Mouse (Mus musculus): ENCODE data around the gene Mdfic.
"Not testable (repeated sequence)": the region's sequence is repeated elsewhere in the genome, so short reads cannot be mapped to it uniquely, and the experiment has no call there.

The Mdfic gene

DNA sequence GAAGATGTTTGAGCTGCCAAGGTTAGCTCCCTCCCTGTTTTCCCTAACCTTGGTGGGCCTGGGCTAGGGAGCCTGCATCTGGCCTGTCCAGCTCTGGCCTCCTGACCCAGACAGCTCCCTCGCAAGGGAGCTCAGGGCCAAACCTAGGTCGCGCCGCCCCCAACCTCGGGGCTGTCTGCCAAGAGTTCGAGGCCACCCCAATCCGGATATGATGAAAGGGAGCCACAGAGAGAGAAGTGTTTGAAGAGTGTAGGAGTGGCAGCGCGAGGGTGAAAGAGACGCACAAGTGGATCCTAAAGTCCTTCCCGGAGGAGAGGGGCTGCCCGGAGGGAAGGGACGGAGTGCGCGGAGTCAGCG, at the start of gene Mdfic:
TSS of gene Mdfic (plus strand) at position 201 of the 357 bp plus-strand sequence.
- DNase-seq (ENCODE audit: low spot score in 2 of 2): peak in 1 of 2 experiments; percentile 35

- no peak for DNase-seq (ENCODE audit: low spot score in 2 of 2)
Observed at GRCm38 (mm10) chr6:15671364-15671763, 49.1 kb upstream of the Mdfic start.

DNA sequence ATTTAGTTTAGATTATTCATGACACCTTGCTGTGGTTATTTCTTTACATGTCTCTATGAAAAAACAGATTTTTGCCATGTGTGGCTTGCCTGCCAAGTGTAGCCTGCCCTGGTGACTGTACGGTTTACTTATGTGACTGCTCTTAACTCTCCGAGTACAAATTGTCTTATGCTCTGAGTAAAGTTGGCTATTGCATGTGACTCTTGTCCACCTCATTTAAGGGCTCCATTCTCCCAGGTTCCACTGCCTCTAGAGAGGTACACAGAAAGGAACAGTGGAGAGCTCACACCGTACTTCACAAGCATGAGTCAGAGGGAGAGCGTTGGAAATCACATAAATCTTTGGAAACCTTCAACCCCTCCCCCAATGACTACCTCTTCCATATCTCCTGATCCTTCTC, 10.4 kb upstream of the Mdfic start:
- DNase-seq (ENCODE audit: low spot score in 2 of 2): no peak

DNA sequence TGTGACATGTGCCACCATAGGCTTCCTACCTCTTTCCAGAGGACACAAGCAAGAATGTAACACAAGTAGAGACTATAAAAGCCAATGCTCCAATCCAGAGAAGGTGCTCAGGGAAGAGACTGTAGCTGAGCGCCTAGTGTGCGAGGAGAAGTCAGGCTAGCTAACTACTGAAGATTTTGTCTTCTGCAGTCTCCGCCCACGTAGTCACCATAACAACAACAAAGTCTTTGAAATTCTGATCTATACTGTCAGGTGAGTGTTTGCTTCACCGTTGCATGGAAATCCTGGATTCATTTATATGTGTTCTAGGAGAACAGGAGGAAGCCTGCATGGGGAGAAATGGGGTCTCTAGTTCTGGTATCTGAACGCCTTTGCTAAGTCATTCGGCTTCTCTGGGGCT, 9.8 kb upstream of the Mdfic start:
- no peak for DNase-seq (ENCODE audit: low spot score in 2 of 2)

GRCm38 (mm10) chr6:15712860-15713385, 7.5 kb upstream of the Mdfic start:
- DNase-seq (ENCODE audit: low spot score in 2 of 2): no peak

DNA sequence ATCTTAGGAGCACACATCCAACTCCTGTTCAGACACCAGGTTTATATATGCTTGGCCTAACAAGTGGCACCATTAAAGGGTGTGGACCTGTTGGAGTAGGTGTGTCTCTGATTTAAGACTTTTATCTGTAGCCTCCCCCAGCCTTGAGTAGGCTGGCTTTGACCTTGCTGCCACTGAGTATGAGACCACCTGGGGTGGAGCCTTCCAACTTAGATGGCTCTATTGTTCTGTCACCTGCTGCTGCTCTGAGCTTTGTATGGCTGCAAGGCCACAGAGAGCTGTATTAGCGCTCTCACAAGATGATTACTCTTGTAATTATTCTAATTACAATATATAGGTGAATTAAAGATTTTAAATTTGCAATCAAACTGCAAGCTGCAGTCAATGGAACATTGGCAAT, 6.4 kb upstream of the Mdfic start:
- not testable (repeated sequence) for DNase-seq (ENCODE audit: low spot score in 2 of 2)

- no peak for DNase-seq (ENCODE audit: low spot score in 2 of 2)
Observed at GRCm38 (mm10) chr6:15714996-15715844, 5.2 kb upstream of the Mdfic start.

DNA sequence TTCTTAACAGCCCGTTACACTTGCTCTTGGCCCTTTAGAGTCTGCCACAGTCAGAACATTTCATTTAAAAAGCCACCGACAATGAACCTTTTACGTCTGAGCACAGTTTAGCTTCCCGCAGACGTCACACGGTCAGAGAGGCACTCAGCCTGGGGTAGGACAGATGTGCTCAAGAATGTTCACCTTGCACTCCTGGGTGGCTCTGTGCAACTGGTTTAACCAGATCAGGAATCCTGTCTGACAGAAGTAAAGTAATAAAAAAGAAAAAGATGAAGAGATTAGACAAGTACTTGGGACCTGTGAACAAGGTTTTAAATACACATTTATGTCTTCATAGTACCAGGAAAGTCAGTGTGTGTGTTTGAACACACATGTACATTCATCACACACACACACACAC, 542 bp upstream of the Mdfic start:
- DNase-seq (ENCODE audit: low spot score in 2 of 2): no peak

GRCm38 (mm10) chr6:15720818-15721715, 606 bp downstream of the Mdfic start:
- DNase-seq (ENCODE audit: low spot score in 2 of 2): peak; percentile 40 to 42

DNA sequence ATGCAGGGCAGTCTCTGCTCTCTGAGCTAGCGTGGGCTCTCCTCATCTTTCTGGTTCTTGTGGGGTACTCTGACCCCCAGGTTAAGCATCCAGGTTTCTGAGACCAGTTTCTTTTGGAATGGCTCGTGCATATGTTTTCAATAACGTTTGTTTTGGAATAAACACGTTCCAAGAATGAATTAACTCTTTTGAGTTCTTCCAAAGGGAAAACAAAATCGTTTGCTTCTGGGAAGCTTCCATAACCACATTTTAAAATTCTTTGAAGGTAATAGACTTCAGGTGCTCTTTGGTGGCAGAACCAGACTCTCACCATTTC, 1.2 kb downstream of the Mdfic start:
- DNase-seq (ENCODE audit: low spot score in 2 of 2): no peak

DNA sequence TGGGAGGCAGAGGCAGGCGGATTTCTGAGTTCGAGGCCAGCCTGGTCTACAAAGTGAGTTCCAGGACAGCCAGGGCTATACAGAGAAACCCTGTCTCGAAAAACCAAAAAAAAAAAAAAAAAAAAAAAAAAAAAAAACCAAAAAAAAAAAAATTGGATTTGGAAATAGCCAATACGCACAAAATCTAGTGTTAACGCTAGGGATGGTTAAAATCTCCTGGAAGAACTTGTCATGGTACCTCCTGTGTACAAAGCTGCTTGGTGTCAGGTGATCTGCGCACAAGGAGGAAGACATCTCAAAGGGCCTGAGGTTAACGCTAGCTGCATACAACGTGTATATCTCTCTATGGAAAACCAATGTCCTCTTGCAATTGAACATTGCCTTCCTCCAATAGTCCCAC, 2.2 kb downstream of the Mdfic start:
- DNase-seq (ENCODE audit: low spot score in 2 of 2): not testable (repeated sequence)

DNA sequence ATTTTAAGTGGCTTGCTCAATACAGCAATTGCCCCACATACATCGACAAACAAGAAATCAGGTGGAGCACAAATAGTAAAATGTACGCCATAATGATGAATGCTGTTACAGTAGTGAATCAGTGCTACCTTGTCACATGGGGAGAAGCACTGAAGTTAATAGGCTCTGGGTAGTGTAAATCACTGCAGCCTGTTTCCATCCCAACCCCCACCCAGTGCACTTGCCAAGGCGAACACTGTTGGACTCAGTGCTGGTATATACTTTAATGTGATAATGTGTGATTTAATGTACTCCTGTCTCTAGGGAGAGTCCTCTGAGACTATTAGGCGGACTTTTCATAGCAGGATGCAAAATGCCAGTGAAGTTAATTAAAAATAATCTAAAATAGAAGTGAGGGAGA, 3.8 kb downstream of the Mdfic start:
- DNase-seq (ENCODE audit: low spot score in 2 of 2): no peak

- DNase-seq (ENCODE audit: low spot score in 2 of 2): no peak
Observed at GRCm38 (mm10) chr6:15726422-15726821, 6.0 kb downstream of the Mdfic start.

- no peak for DNase-seq (ENCODE audit: low spot score in 2 of 2)
Observed at GRCm38 (mm10) chr6:15727681-15728410, 7.4 kb downstream of the Mdfic start.

DNA sequence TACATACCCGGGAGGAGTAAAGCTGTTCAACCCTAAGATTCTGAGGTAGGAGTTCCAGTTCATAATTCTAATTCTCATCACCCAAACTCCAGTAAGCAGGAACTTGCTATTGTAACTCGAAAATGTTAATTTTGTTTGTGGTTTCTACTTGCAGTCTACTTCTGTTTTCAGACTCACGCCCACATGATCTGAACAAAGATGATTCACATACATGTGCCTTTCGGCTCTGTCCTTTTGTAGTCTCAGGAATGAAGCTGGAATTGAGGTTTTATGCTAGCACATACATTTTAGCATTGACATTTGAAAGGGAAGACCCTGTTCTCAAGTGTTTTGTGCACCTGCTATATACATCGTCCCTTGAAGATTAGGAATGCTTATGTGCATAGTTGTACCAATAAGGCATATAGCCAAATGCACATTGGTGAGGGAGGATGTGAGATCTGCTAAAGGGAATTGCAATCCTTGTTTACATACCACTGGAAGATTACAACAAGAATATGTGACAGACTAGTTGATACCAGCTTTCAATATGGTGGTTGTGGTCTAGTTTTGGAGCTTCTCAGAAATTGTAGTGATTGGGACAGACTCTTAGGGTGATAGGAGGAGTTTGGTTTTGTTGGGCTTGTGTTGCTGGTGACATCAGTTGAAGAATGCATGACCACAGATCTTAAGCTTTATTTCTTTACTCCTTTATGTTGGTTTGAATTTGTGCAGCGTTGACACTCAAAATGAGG, 8.6 kb downstream of the Mdfic start:
- DNase-seq (ENCODE audit: low spot score in 2 of 2): peak; percentile 39 to 54

GRCm38 (mm10) chr6:15730258-15730657, 9.8 kb downstream of the Mdfic start:
- DNase-seq (ENCODE audit: low spot score in 2 of 2): no peak

DNA sequence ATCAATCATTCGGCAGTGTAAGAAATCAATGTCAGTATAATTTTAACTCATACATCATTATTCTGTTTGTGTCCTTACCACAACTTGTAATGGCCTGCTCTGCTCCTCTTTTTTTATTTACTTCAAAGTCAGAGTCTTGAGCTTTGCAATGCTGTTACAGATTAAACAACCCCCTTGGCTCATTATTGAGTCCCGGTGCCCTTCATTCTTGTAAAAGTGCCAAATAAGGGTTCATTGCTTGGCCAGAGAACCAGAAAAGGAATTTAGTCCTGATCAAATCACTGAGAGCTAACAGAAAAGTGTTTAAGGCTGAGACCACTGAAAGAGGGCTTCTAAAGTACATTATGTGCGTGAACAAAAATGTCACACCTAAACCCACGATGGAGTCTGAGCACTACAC, 10.2 kb downstream of the Mdfic start:
- no peak for DNase-seq (ENCODE audit: low spot score in 2 of 2)

- no peak for DNase-seq (ENCODE audit: low spot score in 2 of 2)
Observed at GRCm38 (mm10) chr6:15731452-15731851, 11.0 kb downstream of the Mdfic start.

DNA sequence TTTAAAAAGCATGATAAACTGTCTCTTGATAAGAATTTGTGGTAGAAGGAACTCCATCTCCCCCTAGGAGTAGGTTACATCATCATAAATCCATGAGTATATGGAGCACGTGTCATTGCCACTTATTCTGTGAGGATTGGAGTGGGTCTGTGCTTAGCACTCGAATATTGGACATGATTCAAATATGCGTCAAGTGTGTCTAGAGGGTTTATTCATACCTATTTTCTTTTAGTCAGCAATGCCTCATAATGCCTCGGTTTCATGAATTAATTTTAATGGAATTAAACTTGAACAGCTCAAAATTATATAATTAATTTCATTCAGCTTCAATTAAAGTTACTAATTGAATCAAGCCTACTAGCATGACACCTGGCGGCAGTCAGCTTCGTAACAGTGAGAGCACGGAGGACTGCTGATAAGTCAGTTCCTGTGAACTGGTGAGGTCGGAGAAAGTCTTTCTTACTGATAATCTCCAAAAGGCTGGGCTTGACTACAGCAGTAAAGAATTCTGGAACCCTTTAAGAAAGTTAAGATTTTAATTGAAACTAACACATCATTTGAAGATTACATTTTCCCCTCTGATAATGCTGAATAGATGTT, 17.0 kb downstream of the Mdfic start:
- DNase-seq (ENCODE audit: low spot score in 2 of 2): no peak

DNA sequence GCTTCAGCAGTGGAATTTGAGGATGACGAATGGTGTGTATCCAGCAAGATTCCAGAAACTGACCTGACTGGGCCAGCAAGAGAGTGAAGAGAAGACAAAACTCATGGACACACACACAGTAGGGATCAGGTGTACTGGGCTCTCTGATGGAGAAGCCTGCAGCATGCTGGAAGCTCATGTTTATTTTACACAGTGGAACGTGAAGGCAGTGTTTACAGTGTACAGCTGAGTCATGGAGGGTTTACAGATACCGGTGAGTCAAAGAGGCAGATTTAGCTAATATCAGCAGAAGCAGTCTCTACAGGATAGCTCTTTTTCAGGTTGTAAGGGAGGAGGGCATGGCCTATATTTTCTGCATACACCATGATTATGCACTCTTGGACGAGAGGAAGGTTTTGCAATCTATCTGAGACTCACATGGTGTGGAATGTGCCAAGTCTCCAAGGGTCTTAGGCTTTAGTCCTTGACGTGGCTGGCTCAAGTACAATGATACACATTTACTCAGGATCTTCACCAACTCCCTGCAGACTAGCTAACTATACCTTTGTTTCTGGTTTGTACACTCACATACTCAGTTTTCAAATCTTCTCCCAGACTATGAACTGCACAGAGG, 18.0 kb downstream of the Mdfic start:
- DNase-seq (ENCODE audit: low spot score in 2 of 2): no peak

Data from spleen, postnatal 36 days (tissue).